Mouse (Mus musculus): ENCODE measurements around the gene B9d1.

The B9d1 gene

GRCm38 (mm10) chr11:61504713-61505257 lies at the start of gene B9d1:
Gene B9d1 (plus strand): TSS chr11:61505144.
- DNase-seq (ENCODE audit: low read depth, low spot score), result peak; percentile 99

- no peak for DNase-seq (ENCODE audit: low read depth, low spot score)
These were observed 40.9 kb upstream of the B9d1 start for GRCm38 (mm10) chr11:61464071-61464470.

- DNase-seq (ENCODE audit: low read depth, low spot score), result no peak
These were observed 39.5 kb upstream of the B9d1 start for GRCm38 (mm10) chr11:61465422-61465821.

DNA sequence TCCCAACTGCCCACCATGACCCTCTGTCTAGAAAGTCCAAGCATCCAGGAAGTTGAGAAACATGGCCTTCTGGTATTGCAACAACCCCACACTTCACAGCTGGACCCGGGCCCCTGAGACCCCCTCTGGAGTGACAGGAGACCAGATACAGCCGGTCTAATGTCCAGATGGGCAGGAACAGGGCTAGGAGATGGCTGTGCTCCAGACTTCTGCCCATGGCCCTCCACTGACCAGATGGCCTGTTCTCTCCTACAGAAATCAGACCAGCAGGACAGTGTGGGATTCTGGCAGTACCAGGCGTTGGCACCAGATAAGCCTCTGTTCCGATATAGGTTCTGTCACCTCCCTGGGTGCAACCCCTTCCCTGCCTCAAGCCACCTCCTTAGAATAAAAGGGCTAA lies 36.4 kb upstream of the B9d1 start:
- no peak for DNase-seq (ENCODE audit: low read depth, low spot score)

DNA sequence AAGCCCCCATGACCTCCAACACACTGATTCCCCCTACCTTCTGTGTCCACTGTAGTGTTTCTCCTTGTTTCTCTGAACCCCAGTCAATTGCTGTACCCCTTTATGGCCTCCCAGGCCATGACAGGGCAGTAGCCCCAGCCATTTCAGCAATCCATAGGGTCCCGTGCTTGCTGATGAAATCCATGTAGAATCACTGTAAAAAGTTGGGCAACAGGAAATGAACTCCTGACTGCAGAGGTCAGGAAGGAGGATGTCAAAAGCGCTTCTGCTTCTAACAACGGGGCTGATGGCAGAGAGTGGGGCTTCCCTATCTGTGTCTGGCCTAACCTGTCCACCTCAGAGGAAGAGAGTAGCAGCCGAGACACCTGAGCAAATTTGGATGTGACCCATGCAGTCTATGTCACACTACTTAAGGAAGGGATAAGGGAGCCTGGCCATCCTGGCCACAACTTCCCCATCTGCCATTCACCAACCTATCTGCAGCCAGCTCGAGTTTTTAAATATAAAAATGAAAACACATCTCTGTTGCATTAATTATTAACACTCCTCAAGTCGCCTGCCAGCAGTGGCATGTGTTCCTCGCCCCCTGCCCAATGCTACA lies 35.5 kb upstream of the B9d1 start:
- DNase-seq (ENCODE audit: low read depth, low spot score), result no peak

- DNase-seq (ENCODE audit: low read depth, low spot score), result no peak
These were observed 34.1 kb upstream of the B9d1 start for GRCm38 (mm10) chr11:61470880-61471279.

DNA sequence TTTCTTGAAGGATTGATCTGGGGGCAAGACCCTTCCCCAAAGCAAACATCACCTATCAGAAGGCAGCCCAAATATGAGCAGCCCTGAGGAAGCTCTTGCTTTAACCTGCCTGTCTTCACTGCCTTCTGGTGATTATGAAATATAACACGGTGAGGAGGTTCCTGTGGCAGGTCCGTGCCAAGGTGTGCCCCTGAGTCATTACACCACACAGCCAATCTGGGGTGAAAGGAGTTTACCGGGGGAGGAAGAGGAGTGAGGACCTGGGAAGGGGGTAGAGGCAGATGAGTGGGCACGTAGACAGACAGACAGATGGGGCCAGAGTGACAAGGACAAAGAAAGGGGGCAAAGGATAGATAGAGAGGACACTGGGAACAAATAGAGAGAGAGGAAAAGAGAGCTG lies 31.3 kb upstream of the B9d1 start:
- no peak for DNase-seq (ENCODE audit: low read depth, low spot score)

DNA sequence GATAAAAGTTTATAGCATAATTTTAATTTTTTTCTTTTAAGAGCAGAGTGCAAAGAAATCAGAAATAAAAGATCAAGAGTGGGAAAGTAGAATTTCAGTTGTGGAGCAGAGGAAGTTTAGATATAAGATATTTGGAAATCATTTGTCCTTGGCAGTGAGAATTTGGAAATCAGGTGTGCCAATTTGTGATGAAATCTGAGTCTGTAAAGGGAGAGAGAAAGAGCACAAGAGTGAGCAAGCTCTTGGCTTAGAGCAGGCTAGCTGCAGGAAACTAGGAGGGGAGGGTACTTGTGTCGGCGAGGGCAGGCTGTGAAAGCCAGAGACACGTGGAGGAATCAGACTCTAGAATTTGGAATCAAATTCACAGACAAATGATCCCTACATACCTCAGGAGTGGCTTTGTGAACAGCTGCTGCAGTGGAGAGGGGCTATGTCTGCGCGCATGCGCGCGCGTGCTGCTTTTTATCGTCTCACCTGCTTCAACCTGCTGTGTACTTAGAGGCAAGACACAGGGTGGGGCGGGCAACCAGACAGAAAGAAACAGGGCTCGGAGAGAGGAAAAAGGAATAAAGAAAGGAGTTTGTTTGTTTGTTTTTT lies 28.1 kb upstream of the B9d1 start:
- DNase-seq (ENCODE audit: low read depth, low spot score), result no peak

DNA sequence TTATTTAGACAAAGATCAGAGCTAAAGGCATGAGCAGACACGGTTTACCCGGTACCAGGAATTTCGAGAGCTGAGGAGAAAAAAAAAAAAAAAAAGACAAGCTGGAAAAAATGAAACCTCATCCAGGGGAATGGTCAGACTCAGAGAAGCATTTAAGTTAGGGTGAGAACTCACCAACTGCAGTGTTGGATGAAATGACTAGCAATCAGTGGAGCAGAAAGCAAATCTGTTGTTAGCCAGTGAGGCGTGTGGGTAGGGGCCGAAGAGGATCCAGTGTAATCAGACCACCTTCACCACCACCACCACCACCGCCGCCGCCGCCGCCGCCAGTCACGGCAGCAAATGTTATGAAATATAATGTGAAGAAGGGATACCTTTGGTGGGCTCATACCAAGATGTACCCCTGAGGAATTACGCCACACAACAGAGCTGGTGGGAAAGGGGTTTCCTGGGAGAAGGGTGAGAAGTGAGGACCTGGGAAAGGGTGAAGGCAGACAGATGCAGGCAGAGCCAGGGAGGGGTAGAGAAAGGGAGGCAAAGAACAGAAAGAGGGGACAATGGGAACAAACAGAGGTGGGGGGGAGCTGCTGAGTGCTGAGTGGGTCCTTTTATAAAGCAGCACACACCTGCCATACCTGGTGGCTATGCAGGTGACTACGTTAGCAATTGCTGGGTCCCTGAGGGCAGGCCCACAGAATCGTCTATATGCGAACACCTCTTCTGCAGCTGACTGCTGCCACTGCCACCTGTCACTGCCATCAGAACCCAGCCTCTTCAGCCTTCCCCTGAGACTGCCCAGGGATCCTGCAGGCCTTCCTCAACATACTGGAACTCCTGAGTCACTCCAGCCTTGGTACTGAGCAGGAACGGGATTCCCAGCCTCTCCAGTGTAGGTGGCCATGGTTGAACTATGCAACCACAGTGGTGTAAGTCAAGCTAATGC lies 27.1 kb upstream of the B9d1 start:
- no peak for DNase-seq (ENCODE audit: low read depth, low spot score)

- no peak for DNase-seq (ENCODE audit: low read depth, low spot score)
These were observed 26.2 kb upstream of the B9d1 start for GRCm38 (mm10) chr11:61478788-61479187.

DNA sequence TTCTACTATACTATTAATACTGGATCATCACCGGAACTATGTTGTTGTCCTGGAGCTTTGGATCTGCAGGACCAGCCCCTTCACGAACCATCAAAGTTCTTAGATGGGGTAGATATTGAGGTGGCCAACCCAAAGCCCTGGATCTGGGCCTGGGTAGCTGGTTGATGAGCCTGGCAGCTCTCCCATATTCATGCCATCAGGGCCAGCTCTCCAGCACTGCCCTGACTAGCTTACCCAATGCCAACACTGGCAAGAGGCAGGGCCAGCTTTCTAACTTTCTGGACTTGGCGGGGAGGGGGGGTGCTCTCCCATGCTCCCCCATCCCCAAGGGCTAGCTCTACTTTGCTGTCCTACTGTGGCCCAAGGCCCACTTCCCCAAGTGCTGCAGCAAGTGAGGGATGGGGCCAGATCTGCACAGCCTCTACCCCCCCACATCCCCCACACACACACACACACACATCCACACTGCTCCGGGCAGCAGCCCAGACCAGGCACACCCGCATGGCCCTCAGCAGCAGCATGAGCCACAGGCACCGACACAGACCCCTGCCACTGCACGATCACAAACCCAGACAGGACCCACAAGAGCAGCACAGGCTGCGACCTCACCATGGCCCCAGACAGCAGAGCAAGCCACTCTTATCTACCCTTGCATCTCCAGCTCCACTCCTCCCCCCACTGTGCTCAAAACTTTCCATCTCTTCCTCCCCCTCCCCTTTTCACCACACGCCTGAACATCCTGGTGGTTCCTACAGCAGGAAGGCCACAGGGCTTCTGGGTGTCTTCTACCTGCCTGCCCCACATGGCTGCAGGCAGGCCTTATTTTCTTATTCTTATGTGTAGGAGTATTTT lies 23.5 kb upstream of the B9d1 start:
- DNase-seq (ENCODE audit: low read depth, low spot score), result no peak

DNA sequence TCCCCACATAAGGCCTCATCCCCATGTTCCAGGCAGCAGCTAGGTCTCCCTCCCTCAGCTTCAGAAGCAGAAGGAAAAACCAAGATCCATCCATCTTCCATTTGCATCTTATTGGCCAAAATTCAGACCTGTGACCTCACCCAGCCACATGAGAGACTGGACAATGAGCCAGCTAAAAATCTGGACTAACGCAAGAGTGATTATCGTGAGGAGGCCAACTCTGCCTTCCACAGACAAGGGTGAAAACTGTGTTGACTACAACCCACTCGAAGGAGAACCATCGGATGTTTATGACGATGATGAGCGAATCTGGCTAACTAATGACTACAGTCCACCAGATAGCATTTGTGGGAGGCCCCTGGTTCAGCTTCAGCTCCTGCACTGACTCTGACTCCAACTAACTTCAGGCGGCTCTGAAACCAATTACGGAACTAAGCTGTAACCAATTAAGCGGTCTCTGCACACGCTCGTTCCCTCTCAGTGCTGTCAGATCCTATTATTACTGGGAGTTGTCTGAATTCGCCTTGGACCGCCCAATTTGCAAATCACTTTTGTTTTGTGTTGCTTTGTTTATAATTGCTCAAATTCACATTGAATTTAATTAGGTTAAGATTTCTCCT lies 21.6 kb upstream of the B9d1 start:
- no peak for DNase-seq (ENCODE audit: low read depth, low spot score)

GRCm38 (mm10) chr11:61484256-61484612 lies 20.7 kb upstream of the B9d1 start:
- DNase-seq (ENCODE audit: low read depth, low spot score), result no peak

- DNase-seq (ENCODE audit: low read depth, low spot score), result no peak
These were observed 20.1 kb upstream of the B9d1 start, which contains the start of gene Mfap4 for GRCm38 (mm10) chr11:61484613-61485540. Gene Mfap4 (plus strand): TSS chr11:61485431.

DNA sequence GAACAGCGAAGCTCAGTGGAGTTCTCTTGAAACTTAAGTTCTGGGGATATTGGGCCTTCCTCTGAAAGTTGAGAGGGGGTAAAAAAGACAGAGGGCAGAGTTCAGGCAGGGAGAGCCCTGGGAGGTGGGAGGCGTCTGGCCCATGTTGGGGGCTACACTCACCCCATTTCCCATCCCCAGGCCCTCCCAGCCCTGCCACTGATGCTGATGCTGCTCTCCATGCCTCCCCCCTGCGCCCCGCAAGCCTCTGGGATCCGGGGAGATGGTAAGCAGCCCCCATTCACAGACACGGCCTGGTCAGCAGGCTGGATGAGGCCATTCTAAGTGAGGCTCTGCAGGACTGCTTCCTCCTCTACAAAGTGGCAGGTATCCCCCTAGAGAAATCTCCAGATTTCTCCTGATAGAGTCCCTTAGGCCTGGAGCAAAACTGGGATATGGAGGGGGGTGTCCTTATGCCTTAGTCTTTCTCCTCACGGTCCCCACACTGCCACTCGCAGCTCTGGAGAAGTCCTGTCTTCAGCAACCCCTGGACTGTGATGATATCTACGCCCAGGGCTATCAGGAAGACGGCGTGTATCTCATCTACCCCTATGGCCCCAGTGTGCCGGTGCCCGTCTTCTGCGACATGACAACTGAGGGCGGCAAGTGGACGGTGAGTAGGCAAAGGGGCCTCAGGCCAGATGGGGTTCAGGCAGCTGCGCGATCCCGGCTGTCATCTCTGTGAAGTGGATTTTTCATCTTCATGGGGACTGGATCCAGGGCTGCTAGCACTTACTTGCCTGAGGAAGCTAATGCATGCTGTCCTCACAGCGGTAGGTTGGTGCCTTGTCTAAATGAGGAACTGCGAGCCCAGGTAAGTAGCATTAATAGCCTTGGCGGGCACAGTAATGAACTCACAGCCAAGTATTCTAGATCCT lies 19.1 kb upstream of the B9d1 start:
- DNase-seq (ENCODE audit: low read depth, low spot score), result no peak

DNA sequence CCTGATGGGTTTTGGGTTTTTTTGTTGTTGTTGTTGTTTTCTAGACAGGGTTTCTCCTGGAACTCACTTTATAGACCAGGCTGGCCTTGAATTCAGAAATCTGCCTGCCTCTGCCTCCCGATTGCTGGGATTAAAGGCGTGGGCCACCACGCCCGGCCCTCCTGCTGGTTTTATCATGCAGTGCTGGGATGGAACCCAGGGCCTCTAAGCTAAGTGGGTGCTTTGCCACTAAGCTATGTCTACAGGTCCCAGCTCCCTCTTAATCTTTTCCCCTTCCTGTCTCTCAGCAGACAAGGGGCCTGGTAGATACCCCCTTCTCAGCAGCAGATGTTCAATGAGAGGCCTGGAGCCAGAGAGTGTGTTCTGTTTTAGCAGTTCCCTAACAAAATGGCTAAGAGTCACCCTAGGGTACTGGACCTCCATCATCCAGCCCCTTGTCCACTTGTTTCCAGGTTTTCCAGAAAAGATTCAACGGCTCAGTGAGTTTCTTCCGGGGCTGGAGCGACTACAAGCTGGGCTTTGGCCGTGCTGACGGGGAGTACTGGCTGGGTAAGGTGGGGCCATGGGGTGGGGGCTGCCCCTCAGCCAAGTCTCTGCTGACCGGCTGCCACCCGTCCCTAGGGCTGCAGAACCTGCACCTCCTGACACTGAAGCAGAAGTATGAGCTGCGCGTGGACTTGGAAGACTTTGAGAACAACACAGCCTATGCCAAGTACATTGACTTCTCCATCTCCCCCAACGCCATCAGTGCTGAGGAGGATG lies 18.3 kb upstream of the B9d1 start:
- no peak for DNase-seq (ENCODE audit: low read depth, low spot score)

DNA sequence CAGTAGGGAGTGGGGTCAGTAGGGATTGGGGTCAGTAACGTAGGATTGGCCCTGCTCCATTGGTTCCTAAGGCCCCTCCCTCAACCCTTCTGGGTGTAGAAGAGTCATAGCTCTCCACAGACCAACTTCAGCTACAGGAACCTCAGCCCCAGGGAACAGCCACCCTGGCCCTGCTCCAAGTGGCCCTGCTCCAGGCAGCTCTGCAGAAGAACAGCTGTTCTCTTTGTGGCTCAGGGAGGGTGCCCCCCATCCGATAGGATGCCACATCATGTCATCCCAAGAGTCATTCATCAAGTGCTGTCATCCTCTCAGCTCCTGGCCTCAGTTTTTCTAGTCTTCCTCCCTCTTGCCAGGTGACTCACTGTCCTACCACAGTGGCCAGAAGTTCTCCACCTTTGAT lies 17.5 kb upstream of the B9d1 start:
- no peak for DNase-seq (ENCODE audit: low read depth, low spot score)

- no peak for DNase-seq (ENCODE audit: low read depth, low spot score)
These were observed 17.0 kb upstream of the B9d1 start for GRCm38 (mm10) chr11:61487936-61488335.
